Mouse (Mus musculus) stomach, embryonic 14.5 days (tissue): ENCODE data around the gene Zdhhc8. TPM values are rescaled to one million over a fixed set of nuclear protein-coding genes. Genes with fewer than 3 reads are reported as not detected.

Experiments used
- ATAC-seq: fragments of 200-750 bp; cut with Nextera tagmentation; 2 replicates; pipeline ENCODE4 v1.8.0; 2017; ENCODE audit warnings: low read depth, moderate TSS enrichment; ENCODE audit not compliant: insufficient number of reproducible peaks, insufficient read depth, low FRiP score
- H3K27ac ChIP-seq: fragments of 300-500 bp; sonication (generic); 2 replicates; pipeline ENCODE4 v1.5.1; 2014; ENCODE audit warnings: mild to moderate bottlenecking, low read length, moderate library complexity, mixed read lengths
- H3K27me3 ChIP-seq: fragments of 300-500 bp; sonication (generic); 2 replicates; pipeline ENCODE4 v1.6.1; 2014; ENCODE audit warnings: low read length, control low read depth, mixed read lengths; ENCODE audit not compliant: control insufficient read depth, insufficient read depth
- H3K36me3 ChIP-seq: fragments of 300-500 bp; sonication (generic); 2 replicates; pipeline ENCODE4 v1.6.1; 2014; ENCODE audit warnings: mild to moderate bottlenecking, control low read depth, low read length, moderate library complexity, mixed read lengths; ENCODE audit not compliant: control insufficient read depth, insufficient read depth
- H3K4me1 ChIP-seq: fragments of 300-500 bp; sonication (generic); 2 replicates; pipeline ENCODE4 v1.6.1; 2014; ENCODE audit warnings: low read length, control low read depth, mixed read lengths; ENCODE audit not compliant: control insufficient read depth, insufficient read depth
- H3K4me2 ChIP-seq: fragments of 300-500 bp; sonication (generic); replicated peaks from 2 replicates; pipeline ENCODE4 v1.6.1; 2014; ENCODE audit warnings: low read depth, low read length, control low read depth
- H3K4me3 ChIP-seq: fragments of 300-500 bp; sonication (generic); 2 replicates; pipeline ENCODE4 v1.5.1; 2014; ENCODE audit warnings: low read depth, low read length, control low read depth
- H3K9ac ChIP-seq: fragments of 300-500 bp; sonication (generic); replicated peaks from 2 replicates; pipeline ENCODE4 v1.6.1; 2014; ENCODE audit warnings: low read depth, mild to moderate bottlenecking, control low read depth, low read length, moderate library complexity, mixed read lengths
- H3K9me3 ChIP-seq: fragments of 300-500 bp; sonication (generic); 2 replicates; pipeline ENCODE4 v1.6.1; 2016; ENCODE audit warnings: low read depth, low read length, control low read depth; ENCODE audit not compliant: control insufficient read depth
- WGBS: fragments of 180-500 bp; shearing (Covaris S2); extraction: QIAGEN DNeasy Blood & Tissue Kit; methylation state at CpG from one replicate; pipeline ENCODE4 v1.1.7; 2014; 5-methylcytosine and 5-hydroxymethylcytosine counted together
- polyA plus RNA-seq: library from polyadenylated mRNA; unstranded; fragments of >200 nt; fragmentation: Nextera tagmentation; extraction: Ambion mirVana; gene quantifications from 2 replicates; pipeline ENCODE4 v1.2.1, GENCODE M21; 2014

Zdhhc8 gene
- polyA plus RNA-seq, 1 experiment from 2014 or later = 9.8 TPM

- Histone ChIP-seq H3K36me3 (no peaks in the 10 kb centered on the region), H3K4me1 (peaks cover 26% of the 10 kb centered on the region), H3K9me3 (no peaks in the 10 kb centered on the region), H3K4me3 (no peak overlapping the region), H3K27ac (no peak overlapping the region), H3K9ac (no peak overlapping the region), H3K4me2 (no peak overlapping the region), H3K27me3 (no peaks in the 10 kb centered on the region)
- no peak for ATAC-seq
- WGBS = 83% methylated on average over 8 of the region's 8 CpGs
Measured at GRCm38 (mm10) chr16:18182766-18183165, 52.2 kb downstream of the Zdhhc8 start.

- no peaks in the 10 kb centered on the region for H3K9me3 ChIP-seq
- H3K4me1 ChIP-seq = peaks cover 29% of the 10 kb centered on the region
- no peak overlapping the region for H3K4me2 ChIP-seq
- 31% methylated on average over 10 of the region's 10 CpGs for WGBS
- no peak overlapping the region for H3K4me3 ChIP-seq
- no peak overlapping the region for H3K27ac ChIP-seq
- no peak overlapping the region for H3K9ac ChIP-seq
- ATAC-seq = no peak
- no peaks in the 10 kb centered on the region for H3K36me3 ChIP-seq
- H3K27me3 ChIP-seq = no peaks in the 10 kb centered on the region
Measured at GRCm38 (mm10) chr16:18181398-18181797, 53.5 kb downstream of the Zdhhc8 start.

GRCm38 (mm10) chr16:18179591-18179990 lies 55.3 kb downstream of the Zdhhc8 start:
- peak overlapping the region; percentile 44; the same call in 1 of the 2 replicates for H3K27ac ChIP-seq
- 11% methylated on average over 2 of the region's 2 CpGs for WGBS
- H3K4me1 ChIP-seq = peaks cover 38% of the 10 kb centered on the region
- H3K27me3 ChIP-seq = no peaks in the 10 kb centered on the region
- ATAC-seq = no peak
- no peak overlapping the region for H3K9ac ChIP-seq
- no peaks in the 10 kb centered on the region for H3K36me3 ChIP-seq
- no peak overlapping the region for H3K4me2 ChIP-seq
- H3K9me3 ChIP-seq = no peaks in the 10 kb centered on the region
- no peak overlapping the region for H3K4me3 ChIP-seq

GRCm38 (mm10) chr16:18176758-18177157 lies 58.2 kb downstream of the Zdhhc8 start:
- peaks cover 38% of the 10 kb centered on the region for H3K4me1 ChIP-seq
- 71% methylated on average over 4 of the region's 4 CpGs for WGBS
- ATAC-seq = no peak
- H3K4me2 ChIP-seq = no peak overlapping the region
- H3K27me3 ChIP-seq = no peaks in the 10 kb centered on the region
- no peaks in the 10 kb centered on the region for H3K9me3 ChIP-seq
- H3K9ac ChIP-seq = no peak overlapping the region
- no peak overlapping the region for H3K4me3 ChIP-seq
- peak overlapping the region; percentile 69; the same call in 1 of the 2 replicates for H3K27ac ChIP-seq
- H3K36me3 ChIP-seq = no peaks in the 10 kb centered on the region

- Histone ChIP-seq H3K9ac (no peak overlapping the region; the same call in 1 of the 2 replicates), H3K27ac (peak overlapping the region; percentile 69; the same call in 1 of the 2 replicates)
- WGBS = 26% methylated on average over 6 of the region's 6 CpGs
Measured at GRCm38 (mm10) chr16:18175817-18176541, 59.0 kb downstream of the Zdhhc8 start.

GRCm38 (mm10) chr16:18173788-18174187 lies 61.1 kb downstream of the Zdhhc8 start:
- ATAC-seq = no peak
- H3K4me2 ChIP-seq = no peak overlapping the region
- no peak overlapping the region for H3K4me3 ChIP-seq
- H3K9me3 ChIP-seq = no peaks in the 10 kb centered on the region
- peaks cover 21% of the 10 kb centered on the region for H3K4me1 ChIP-seq
- WGBS = 74% methylated on average over 11 of the region's 11 CpGs
- no peaks in the 10 kb centered on the region for H3K36me3 ChIP-seq
- no peaks in the 10 kb centered on the region for H3K27me3 ChIP-seq
- H3K27ac ChIP-seq = no peak overlapping the region
- H3K9ac ChIP-seq = no peak overlapping the region

More at GRCm38 (mm10) chr16:18175817-18176541, 59.0 kb downstream of the Zdhhc8 start:
- peak; percentile 73 for ATAC-seq
- Histone ChIP-seq H3K36me3 (no peaks in the 10 kb centered on the region), H3K4me3 (no peak overlapping the region), H3K27me3 (no peaks in the 10 kb centered on the region), H3K4me1 (peaks cover 37% of the 10 kb centered on the region), H3K9me3 (no peaks in the 10 kb centered on the region), H3K4me2 (0 out of 2 replicates have a peak overlapping the region, but pooled peaks have one; percentile 1)

GRCm38 (mm10) chr16:18173231-18173630 lies 61.7 kb downstream of the Zdhhc8 start:
- peaks cover 16% of the 10 kb centered on the region for H3K4me1 ChIP-seq
- no peaks in the 10 kb centered on the region for H3K9me3 ChIP-seq
- H3K4me2 ChIP-seq = no peak overlapping the region
- no peaks in the 10 kb centered on the region for H3K27me3 ChIP-seq
- no peak overlapping the region for H3K9ac ChIP-seq
- no peak overlapping the region for H3K4me3 ChIP-seq
- 77% methylated on average over 9 of the region's 9 CpGs for WGBS
- no peak overlapping the region for H3K27ac ChIP-seq
- no peaks in the 10 kb centered on the region for H3K36me3 ChIP-seq
- no peak for ATAC-seq

- Histone ChIP-seq H3K36me3 (no peaks in the 10 kb centered on the region), H3K27ac (no peak overlapping the region), H3K4me1 (peaks cover 14% of the 10 kb centered on the region), H3K9me3 (no peaks in the 10 kb centered on the region), H3K27me3 (no peaks in the 10 kb centered on the region), H3K4me3 (no peak overlapping the region), H3K9ac (no peak overlapping the region), H3K4me2 (no peak overlapping the region)
- ATAC-seq = no peak
- WGBS = 11% methylated on average over 7 of the region's 7 CpGs
Measured at GRCm38 (mm10) chr16:18172266-18172855, 62.6 kb downstream of the Zdhhc8 start.
